Mouse (Mus musculus) forelimb bud, embryonic 11.5 days (tissue): ENCODE results near the gene Lrpprc.

Experiments used
- DNase-seq: peaks from one replicate; pipeline ENCODE4 v3.0.0-alpha.2; 2012; ENCODE audit warnings: low read depth, low spot score

Lrpprc gene

DNA sequence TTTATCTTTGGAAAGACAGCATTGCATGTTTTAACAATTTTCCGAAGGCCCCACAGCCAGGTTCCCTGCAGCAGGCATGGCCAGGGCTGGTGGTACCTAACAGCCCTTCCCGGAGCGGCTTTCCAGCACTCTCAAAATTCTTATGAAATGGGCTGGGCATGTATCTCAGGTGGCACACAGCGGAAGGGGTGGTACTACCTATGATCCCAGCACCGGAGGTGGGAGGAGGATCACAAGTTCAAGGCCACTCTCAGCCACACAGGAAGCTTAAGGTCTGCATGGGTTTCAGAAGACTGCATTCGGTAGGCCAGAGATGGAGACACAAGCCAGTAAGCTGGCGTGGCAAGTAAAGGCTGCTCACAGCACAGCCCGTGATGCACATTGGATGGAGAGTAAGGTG, 31.6 kb downstream of the Lrpprc start:
- DNase-seq, result no peak

DNA sequence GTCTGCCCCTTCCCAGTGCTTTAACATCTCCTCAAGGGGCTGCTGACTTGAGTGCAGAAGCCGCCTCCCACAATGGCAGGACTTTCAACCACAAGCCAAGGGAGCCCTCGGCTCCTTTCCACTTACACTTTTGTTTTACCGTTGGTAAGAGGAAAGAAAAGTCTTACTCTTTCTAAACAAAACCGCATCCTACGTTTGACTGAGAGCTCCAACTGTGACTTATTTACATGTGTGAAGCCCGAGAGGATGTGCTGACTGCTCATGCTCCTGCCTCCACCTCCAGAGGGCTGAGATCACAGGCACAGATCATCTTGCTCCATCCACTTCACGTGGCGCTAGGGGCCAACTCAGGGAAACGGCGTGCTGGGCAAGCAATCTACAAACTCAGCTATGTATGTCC, 32.2 kb downstream of the Lrpprc start:
- DNase-seq, result no peak

DNA sequence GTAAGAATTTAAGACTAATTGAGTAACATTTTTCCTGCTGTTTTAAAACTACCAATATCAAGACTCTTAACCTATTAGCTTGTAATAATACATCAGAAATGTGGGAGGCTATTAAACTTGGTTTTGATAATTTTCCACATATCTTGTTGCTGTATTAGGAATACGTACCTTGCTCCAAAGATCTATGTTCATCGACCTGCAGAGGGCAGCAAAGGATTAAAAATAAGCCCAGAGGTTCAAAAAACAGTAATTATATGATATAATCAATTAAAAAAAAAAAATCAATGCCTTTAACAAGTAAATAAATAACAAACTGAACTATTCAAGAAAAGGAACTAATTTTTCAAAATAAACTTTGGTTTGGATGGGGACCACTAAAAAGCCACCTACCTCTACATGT, 34.5 kb downstream of the Lrpprc start:
- no peak for DNase-seq

DNA sequence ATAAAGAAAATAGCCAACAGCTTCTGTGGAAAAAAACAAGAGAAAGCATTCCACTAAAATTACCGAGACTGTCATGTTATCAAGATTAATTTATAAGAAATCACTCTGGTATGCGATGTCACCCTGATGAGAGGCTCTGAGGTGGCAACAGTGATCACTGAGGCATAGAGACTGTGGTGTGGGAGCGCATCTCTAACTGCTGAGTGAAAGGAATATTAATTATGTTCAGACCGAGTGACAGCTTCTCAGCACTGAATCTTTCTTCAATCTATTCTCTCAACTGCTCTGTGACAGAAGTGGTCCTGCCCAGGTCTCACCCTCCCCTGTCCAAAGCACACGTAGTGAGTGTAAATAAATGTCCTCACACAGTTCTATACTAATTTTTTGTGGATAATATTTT, 37.1 kb downstream of the Lrpprc start:
- DNase-seq, result no peak

DNA sequence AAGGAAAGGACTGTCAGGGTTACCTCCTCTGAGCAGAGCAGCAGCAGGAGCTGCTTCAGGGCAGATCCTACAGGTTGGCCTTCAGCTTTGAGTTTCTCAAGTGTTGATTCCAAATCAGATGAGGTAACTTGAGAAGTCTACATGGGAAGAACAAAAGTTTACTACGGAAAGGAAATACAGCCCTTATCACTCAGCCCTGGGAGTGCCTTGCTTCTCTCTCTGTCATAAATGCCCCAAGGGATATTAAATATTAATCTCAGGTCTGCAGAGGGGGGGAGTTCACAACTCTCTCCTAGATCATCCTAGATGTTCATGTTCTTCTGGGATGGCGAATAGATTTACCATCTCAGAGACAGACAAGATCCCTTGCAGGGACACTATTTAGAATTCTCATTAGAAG, 38.3 kb downstream of the Lrpprc start:
- no peak for DNase-seq

DNA sequence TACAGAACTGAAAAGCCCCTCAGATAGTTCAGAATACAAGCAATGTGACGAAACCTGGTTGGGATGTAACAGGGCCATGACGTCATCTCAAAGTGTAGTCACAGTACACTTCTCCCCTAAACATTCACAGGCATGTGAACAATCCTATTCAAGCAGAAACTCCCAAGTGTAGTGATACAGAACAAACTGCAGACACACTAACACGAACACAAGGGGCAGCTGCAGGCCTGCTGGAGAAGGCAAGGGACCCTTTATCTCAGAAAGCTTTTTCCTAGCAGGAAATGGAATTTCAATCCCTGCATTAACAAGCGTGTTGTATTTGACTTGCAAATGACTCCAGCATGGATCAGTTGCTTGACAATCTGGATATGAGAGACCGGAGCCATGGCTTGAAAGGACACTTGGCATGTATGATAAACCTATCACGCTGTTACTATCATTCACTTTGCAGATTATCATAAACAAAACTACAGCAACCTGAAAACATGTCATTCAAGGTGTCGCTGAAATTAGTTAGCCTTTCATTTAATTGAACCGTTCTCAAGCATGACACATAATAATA, 38.9 kb downstream of the Lrpprc start:
- DNase-seq, result no peak

DNA sequence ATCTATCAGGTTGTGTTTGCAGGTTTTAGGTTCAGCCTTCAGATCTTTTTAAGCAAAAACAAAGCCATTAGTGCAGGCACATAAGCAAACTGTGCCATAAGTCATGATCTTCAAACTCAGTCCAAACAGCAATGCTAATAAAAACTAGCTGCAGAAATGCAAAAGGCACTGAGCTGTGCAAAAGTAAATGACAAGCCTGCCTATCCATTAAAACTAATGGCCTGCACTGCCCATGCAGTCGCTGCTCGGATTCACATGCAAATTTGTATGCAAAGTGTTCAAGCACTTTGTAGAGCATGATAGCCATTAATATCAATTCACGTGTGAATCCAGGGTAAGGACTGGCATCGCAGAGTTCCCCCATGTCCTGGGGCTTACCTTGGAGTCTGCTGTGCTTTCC, 40.5 kb downstream of the Lrpprc start:
- no peak for DNase-seq

DNA sequence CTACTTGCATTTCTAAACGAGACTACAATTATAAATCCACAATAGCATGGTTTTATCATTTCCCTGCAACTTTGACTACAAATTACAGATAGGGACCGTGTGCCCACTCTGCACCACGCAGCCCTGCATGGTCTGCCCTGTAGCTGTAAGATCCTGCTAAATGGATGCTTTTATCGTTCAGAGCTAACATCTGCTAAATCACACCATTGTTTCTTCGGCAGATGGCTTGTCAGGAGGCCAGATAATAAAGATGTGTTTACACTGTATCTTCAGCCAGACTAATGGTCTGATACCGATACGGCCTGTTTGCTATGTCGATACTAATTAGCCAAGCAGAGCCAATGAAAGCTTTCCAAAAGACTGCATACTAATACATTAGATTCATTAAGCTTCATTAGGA, 41.3 kb downstream of the Lrpprc start:
- no peak for DNase-seq

DNA sequence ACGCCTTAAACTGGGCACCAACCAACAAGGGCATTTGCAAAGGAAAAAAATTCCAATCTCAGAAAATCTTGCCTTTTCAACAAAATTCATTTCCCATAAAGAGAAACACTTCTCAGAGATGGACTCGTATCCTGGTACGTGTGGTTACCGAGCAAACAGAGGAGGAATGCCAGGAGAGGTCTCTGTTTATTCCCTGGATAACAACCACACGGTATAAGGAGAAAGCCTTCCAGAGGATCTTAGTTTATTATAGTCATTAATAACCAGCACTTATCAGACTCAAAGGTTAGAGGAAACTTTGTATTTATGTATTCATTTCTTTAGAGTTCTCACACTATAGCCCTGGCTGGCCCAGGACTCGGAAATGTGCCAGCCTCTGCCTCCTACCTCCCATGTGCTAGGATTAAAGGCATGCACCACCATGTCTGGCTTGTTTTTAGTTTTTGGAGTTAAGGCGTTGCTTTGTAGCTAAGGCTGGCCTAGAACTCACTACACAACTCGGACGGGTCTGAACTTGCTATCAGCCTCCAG, 42.4 kb downstream of the Lrpprc start:
- DNase-seq, result no peak

DNA sequence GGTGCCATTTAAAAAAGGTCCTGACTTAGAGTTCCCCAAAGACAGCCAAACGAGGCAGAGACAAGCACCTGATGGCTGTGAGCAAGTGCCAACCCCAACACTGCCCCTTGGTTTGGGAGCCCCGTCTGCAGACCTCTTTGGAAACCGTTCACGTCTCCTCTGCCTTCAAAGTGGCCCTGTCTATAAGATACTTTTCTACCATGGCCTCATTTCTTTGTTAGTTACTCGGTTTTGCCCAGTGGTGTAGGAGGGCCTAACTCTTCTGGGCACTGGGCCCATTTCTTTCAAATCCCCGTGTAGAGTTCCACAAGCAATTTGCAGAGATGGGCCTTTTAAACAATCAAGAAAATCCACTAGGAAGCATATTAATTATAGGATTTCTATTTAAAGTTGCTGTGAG, 43.4 kb downstream of the Lrpprc start:
- no peak for DNase-seq

DNA sequence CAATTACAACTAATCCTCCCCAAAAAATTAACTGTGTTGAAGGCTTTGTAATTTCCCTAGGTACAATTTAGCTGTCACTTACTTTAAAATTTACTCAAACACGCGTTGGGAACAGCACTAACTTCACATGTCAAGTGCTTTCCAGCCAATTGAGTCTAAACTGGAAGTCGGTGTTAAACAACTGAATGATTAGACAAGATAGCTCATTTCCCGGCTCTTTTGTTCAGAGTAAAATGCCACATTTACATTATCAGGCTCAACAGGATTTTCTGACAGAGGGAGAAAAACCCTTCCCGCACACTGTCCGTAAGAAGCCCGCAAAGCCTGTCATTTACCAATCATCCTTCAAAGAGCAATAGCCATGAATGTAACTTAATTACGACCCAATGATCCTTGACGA, 45.6 kb downstream of the Lrpprc start:
- DNase-seq, result no peak

DNA sequence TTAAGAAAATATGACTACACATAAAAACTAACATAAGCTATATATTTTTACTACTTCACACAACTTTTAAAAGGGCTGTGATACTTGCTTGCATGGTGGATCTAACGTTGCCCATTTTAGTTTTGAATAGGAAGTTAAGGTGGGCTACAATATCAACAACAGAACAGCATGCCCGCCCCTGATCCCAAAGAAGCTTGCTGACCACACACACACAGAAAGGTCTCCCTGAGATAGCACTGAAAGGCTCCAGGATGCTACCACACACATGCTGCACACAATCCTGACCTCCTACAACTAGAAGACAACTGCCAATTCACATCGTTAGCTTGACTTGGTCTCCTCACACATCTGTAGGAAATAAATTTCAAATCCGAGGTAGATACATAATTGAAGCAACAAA, 46.3 kb downstream of the Lrpprc start:
- DNase-seq, result no peak

DNA sequence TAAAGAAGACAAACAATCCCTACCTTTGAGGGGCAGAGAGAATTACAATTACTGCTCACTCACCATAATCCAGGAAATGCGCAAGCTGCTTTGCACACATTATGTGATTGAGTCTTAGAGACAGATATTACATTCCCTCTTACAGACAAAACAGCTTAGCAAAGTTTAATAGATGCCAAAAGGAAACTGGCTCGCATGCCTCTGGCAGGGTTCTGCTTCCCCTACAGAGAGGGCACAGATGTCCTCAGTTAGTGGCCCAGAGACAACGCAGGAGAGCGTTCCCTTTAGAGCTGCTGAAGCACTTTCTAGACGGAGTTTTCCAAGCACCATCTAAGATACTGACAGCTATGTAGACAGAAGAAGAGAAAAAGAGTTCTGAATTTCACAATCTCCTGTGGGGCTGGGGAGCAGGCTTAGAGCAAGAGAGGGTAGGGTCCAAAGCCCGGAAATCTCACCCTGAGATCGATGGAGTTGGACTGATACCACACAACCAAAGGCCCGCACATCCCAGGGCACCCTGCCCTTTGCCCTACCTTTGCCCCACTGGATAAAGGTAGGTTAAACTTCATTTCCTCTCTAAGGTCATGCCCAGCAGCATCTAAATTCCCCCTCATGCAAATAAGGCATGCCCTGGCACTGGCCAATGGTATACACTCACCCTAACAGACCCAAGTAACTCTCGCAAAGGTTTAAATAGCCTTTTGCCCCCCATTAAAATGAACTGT, 52.4 kb downstream of the Lrpprc start:
- no peak for DNase-seq

DNA sequence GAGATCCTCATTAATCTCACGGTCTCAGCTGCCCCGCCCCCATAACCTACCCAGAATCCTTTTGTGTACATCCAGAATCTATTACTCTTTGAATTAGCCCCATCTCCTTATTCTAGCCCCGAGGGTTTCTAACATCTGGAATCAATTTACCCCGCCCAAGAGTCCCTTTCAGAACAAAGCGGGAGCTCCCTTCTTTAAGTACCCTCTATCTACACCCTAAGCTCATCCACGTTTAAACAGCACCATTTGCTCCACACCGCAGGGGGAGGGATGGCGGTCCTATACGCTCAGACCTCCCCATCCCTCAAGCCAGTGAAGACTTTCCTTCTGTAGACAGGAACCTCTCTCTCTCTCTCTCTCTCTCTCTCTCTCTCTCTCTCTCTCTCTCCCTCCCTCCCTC, 53.9 kb downstream of the Lrpprc start:
- DNase-seq, result peak; percentile 71

DNA sequence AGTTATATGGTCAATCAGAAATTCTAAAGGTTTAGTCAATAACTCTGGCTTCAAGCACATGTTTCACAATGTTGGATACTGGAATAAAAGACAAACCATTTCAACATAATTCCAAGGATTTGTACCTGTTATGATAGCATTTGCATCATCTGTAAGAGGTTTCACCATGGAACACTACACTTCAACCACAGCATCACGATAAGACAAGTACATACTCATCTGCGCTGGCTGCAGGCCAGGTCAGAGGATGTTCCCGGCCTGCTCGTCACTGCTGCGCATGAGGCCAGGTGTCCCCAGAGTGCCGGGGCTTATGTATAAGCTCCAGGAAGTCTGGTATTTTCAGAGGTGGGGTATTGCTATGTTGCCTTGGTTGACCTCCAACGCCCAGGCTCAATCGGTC, 58.0 kb downstream of the Lrpprc start:
- DNase-seq, result no peak

DNA sequence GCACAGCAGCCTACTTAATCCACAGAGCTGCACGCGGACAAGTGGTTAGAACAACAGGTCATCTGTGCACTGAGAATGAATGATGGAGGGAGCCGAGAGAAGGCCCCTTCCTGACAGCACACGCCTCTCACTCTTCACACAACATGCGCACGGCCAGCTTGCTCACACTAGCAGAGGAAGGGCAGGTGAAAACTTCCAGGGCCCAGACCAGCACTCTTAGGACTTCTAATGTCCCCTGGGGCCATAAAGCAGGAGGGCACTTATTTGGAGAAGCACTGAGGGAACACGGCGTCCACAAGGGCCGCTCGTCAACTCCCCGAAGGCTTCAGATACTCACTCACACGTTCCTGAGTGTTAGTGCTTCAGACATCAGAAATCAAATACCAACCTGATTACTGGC, 59.2 kb downstream of the Lrpprc start:
- no peak for DNase-seq

DNA sequence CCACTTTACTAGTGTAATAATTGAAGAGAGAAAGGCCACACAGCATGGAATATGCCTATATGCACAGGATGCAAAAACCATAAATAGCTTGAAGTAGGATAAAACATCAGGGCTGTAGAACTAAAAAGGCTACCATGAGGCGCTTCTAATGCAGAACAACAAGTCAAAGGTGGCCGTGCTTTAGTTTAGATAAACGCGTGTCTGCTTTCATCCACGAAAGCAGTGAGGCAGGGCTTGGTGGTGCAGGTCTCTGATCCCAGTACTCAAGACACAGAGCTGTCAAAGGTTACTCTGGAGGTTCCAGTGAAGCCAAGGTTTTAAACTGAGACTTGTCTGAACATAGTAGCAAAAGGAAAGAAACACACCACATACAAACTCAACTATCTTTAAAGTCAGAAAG, 61.4 kb downstream of the Lrpprc start:
- DNase-seq, result no peak

DNA sequence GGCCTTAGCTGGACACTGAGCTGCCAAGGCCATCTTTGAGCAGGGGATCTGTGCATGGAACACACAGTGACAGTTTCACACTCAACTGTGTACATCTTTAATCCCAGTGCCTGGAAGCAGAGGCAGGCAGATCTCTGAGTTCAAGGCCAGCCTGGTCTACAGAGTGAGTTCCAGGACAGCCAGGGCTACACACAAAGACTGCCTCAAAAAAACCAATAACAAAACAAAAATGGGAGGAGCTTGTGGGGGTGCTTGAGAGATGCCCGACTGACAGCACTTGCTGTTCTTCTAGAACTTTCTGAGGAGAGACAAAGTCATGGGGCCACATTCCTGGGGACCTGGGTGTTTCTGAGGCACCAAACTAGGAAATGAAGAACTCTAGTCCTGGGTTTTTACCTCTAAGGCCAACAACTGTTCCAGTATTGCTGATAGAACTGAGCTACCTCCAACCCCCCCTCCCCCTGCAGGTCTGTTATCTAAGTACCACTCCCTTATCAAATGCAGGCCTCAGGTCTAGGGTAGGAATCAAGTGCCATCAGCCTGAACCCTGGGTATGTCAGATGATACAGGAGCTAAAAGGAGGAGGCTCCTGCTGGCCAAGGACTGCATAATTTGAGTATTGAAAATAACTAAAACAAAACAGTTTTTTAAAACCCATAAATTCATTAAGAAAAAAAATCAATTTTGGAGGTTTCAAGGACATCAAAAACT, 62.2 kb downstream of the Lrpprc start:
- no peak for DNase-seq

DNA sequence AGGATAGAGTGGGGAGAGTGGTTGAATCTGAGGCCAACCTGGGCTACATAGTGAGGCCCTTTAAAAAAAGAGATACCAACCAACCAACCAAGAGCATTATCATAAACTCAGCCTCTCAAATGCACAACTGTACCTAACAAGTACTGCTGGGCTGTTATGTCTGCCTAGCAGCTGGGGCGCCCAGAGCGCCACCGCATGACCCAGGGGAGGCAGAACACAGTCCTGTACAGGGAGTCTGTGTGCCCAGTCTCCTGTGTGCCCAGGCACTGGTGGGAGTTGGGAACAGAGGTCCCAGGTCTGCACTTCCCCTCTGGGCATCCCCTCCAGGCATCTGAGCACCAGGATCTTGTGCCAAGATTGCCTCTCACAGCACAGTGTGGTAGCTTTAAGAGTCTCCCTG, 65.4 kb downstream of the Lrpprc start:
- no peak for DNase-seq

DNA sequence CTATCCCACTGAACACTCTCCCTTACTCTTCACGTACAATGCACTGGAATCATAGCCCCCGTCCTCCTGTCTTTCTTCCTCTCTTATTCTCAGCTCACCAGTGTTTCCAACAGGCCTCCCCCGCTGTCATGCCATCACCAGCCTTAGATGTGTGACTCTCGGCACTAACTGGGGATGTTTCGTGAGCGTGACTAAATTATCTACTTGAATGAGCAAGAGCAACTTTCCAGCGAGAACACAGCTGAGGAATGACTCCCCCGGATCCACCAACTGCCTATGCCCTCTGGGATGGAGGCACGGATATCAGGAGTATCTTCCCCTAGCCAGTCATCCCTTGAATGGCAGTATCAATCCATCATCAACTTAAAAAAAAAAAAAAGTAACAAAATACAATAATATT, 66.6 kb downstream of the Lrpprc start:
- DNase-seq, result no peak

DNA sequence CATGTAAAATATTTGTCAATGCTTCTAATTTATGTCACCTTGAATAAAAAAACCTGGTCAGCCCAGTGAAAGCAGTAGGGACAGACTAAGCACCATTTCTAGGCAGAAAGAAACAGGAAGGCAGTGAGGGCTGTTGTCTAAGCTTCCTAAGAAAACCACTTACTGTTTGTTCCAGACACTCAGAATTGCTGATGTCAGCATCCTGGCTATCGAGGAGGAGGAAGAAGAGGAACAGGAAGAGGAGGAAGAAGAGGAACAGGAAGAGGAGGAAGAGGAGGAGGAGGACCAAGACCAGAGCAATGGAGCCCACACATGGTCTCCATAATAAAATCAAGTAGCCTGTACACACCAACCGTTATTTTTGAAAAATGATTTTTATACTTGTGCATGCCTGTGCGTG, 71.5 kb downstream of the Lrpprc start:
- no peak for DNase-seq

DNA sequence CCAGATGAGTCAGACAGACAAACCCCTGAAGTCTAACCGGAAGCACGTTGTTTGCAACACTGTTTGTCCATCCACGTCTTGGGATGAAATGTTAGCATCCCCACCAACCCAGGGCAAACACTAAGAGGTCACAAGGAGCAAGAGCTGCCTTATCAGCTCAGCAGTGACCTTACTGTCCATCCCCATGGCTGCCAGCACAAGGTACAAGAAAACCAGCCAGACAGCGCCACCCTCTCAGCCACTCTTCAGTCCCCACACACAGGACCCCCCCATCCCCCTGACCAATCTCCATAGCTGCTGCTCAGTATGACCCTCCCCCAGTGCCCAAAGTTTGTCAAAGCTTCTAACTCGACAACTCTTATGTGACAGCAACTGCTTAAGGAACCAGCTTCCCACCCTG, 73.2 kb downstream of the Lrpprc start:
- DNase-seq, result no peak

DNA sequence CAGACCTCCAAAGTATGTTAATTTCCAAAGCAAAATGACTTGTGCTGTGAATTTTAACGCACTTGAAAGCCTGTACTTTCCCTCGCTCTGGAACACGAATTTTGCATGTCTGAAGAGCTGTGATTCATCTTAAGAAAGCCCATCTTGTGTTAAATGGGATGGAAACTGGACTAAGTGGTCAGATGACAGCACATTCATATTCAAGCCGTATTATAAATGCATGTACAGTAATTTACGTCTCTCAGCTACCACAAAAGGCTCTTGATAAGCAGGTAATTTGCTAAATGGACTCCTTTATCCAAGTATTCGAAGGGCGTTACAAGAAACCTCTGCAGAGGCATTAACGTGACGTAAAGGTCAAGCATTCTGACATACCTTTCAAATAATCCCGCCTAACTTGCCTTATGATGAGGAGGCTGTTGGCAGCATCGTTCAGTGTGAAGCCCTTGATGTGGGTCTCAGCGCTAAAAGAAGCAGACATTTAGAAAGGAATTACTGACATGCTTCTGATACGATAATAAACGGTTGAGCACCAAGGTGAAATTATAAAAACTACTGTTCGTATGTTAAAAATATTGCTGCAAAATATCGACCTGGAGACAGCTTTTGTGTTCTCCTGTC, 74.2 kb downstream of the Lrpprc start:
- no peak for DNase-seq
